Mouse (Mus musculus) kidney, postnatal 10 days (tissue): Measurements from ENCODE around the gene Gm28043.
"Not testable (repeated sequence)": the region's sequence is repeated elsewhere in the genome, so short reads cannot be mapped to it uniquely, and the experiment has no call there.

Source experiments
- DNase-seq: peaks from one replicate; pipeline ENCODE4 v3.0.0; 2021; ENCODE audit warnings: mixed read lengths

Gene Gm28043

DNA sequence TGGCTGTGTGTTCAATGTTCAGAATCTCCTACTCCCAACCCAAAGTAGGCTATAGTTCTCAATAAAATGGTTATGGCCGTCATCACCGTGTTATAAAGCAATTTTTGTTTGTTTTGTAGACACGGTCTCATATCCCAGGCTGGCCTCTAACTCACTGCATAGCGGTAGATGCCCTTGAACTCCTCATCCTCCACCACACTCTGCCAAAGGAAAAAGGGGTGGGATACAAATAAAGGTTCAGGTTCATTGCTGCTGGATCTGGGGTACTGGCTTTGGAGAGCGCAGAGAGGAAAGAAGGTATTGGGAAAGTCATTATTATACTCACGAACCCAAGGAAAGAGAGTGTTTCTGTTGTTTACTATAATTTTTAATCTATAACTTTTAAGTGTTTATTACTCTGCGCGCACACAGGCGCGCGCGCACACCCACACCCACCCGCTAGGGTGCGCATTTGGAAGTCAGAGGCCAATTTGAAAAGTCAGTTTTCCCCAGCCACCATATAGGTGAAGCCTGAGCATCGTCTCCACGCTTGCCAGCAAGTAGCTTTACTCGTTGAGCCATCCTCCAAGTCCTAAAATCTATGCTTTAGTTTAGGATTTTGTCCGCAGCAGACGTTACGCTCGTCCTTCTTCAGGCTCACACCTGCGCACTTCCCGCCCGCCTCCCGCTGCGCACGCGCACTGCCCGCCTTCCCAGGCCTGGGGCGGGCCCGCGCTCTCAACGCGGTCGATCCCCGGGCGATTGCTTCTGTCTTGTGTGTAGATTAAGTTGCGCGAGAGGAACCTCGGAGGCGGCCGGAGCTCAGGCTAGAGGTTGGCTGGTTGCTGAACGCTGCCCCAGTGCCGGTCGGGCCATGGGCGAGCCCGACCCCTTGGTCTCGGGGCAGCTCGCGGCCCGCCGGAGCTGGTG, at the start of gene Gm28043, which contains the start of gene Rnf8:
TSS of gene Gm28043 (plus strand) at position 762 of the 909 bp plus-strand sequence.
TSS of gene Rnf8 (plus strand) at position 676 of the 909 bp plus-strand sequence.
- DNase-seq, result peak; percentile 96

DNA sequence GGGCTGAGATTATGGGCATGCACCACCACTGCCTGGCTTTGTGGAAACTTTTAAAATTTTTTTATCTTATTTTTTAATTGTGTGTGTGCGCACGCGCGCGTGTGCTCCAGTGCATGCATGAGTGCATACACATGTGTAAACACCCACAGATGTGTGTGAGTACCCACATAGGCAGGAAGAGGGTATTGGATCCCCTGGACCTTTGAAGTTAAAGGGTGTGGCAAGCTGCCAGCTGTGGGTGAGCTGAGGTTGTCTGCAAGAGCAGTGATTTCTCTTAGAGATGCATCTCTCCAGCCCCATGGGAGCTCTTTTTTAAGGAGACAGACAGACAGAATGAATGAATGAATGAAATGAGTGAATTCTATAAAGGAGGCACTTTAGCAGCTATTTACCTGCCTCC, 49.2 kb upstream of the Gm28043 start:
- no peak for DNase-seq

DNA sequence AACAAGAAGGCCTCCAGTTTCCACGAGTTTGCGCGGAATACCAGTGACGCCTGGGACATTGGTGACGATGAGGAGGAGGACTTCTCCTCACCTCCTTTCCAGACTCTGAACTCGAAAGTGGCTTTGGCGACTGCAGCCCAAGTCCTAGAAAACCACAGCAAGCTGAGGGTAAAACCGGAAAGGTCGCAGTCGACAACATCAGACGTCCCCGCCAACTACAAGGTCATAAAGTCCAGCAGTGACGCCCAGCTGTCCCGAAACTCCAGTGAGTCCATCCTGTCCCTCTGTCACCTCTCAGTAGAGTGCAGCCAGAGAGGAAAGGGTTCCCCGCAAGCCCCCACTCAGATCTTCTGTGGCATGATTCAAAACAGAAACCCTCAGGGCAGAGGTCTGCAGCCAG, 46.2 kb upstream of the Gm28043 start:
- DNase-seq, result no peak

DNA sequence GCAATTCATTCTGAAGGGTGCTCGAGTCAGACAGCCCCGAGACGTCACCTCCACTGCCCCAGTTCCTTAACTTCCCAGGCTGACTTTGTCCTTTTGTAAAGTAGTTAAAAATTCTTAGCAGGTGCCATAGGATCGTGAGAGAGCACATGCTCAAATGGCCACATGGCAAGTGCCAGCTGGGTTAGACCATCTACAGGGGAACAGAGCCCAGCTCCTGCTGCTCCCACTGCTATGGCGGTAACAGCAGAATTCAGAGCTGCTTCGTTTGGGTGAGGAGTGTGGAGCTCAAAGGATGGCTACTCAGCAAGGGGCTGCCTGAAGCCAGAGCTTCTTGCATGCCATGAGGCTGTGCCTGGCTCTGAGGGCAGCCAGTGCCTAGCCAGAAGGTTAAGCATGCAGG, 44.8 kb upstream of the Gm28043 start:
- DNase-seq, result no peak

DNA sequence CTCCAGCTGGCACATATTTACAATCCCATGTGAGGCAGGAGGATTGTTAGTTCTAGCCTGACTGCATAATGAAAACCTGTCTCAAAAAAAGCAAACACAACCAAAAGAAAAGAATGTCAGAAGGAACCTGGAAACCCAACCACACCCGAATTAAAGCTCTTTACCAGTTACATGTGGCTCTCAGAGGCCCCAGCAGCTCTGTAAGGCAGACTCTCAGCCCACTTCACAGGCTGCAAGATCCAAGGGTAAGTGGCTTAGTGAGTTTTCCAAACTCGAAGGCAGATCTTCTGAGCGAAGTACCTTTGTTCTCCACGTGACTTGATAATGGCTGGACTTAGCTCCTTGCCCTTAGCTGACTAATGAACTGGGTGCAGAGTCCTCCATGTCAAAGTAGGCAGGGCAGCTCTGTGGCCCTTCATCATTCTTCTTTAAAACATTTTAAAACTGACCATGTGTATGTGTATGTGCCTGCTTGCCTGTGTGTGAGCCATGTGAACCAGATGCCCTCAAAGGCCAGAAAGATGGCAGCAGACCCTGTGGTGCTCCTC, 35.0 kb upstream of the Gm28043 start:
- no peak for DNase-seq

DNA sequence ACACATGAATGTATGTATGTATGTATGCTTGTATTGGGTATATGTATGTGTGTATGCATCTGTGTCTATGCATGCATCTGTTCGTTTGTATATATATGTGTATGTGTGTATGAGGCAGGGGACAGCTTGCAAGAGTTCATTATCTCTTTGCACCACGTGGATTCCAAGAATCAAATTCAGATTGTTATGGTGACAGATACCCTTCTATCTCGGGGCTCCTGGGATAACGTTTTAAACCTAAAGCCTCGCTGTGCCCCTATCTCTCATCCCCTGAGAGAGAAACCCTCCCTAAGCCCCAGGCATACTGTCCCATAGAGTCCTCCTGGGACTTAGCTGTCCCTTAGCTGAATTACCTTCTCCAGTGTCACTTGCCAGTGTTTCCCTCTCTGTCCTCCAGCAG, 31.1 kb upstream of the Gm28043 start:
- no peak for DNase-seq

DNA sequence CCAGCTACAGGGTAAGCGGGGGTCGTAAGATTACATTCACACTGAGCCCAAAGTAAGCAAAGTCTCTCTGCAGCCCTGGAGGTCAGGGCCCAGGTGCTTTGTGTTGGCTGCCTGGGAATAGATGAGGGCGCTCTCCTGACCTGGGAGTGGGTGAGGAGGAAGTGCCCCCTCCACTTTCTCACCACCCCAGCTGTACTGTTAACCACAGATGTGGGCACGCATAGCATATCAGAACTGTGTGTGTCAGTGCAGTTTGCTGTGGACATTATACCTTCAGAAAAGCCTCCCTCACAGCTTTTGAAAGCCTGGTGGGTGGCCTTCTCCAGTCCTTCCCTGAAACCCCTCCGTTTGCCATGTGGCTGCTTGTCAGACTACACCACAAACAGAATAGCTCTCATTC, 30.4 kb upstream of the Gm28043 start:
- no peak for DNase-seq

DNA sequence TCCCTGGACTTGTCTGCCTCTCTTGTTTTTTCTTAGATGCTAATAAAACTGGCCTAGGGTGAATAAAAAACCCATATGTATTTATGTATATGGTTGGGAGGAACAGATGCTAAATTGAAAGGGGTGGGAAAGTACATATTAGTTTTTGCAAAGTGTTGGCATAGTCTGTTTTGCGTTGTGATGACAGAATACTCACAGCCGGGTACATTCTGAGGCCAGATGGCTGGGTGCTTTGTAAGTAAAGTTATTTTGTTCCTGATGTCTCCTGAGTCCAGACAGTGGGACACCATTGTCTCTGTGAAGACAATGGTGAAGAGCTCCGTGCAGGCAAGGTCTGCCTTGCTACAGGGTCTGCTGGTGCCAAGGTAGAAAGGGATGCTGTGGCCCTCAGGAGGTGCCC, 29.9 kb upstream of the Gm28043 start:
- no peak for DNase-seq

DNA sequence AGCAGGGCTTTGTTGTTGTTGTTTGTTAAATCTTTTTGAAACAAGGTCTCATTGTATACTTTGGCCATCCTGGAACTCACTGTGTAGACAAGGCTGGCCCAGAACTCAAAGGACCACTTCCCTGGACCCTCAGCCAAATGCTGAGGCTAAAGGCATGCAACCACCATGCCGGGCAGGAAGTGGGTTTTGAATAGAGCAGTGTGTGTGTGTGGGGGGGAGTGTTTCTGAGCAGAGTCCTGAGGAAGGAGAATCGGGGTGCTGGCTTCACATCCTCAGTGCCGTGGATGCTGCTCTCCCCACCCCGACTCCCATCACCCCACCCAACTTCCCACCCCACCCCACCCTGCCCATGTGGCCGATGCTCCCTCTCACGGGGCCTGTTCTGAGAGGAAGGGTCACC, 29.2 kb upstream of the Gm28043 start:
- DNase-seq, result no peak

DNA sequence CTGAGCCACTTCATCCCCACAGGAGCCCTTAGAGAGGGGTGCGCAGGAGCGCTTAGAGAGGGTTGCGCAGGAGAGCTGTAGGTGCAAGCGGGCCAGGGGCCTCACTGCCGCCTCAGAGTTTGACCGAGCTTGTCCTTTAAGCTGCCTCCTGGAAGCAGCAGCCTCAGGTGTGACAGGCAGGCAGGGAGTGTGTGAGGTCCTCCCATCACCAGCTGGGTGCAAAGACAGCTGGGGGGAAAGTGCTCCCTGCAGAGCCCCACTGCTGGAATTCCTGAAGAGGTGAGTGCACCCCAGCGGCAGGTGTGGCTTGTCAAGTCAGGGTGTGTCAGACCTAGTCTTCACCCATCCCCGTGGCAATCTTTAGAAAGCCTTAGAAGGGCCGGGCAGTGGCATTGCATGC, 27.8 kb upstream of the Gm28043 start:
- no peak for DNase-seq

DNA sequence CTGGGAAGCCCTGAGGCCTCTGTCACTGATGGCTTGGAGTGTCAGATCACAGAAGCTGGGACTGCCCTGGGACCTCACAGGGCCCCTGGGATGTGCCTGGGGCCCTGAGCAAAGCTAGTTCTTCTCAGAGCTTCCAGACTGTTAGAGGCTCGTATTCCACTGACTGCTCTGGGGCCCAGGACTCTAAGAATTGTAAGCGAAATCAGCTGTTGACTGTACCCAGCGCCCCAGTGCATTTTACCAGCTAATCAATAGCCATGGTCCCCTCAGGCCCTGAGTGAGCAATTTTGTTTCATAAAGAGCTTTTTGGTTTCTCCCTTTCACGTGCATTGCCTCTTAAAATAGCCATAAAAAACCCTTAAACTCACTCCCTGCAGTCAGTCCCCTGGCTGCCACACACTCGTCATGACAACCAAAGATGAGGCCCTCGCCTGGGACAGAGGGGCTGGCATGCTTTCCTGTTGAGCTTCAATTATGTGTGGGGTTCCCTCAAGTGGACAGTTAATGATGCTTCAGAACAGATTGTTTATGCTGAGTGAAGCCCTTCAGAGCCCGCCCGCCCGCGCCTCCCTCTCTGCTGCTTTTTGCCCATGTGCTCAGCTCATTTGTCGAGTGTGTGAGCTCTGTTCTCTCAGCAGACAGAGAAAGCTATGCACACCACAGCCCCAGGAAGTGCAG, 25.3 kb upstream of the Gm28043 start:
- DNase-seq, result no peak

DNA sequence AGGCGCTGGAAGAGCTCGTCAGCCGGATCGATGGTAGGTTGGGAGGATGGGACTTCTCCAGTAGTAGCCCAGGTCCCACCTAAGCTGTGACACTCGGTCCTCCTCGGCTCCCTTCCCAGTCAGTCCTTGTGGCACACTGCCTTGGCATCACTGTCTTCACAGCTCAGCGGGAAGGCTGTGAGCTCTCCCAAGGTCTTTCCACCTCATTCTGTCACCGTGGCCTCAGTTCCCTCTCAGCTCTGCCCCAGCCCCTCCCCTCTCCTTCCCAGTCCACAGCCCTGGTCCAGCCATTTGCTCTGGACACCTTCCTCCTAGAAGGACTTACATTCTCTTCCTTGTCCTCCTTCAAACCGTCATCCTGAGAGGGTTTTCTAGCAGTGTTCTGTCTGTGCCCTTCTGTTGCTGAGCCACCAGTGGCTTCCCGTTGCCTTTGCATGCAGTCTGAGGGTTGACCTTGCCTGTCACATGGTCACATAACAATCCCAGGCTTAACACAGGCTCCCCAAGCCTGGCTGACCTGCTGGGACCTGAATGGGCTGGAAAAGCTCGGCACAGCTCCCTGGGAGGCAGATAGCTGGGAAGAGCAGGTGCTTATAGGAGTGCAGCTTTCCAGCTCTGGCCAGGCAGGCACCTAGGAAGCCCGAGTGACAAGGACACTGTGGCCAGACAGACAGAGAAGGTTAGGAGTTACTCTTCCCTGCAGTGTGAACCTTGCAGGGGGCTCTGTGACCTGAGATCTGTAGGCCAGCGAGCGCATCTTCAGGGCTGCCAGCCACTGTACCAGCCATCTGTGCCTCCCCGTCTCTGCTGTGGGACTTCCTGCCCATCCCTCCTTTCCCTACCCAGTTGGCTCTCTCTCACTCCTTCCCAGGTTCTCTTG, 18.5 kb upstream of the Gm28043 start:
- peak; percentile 25 for DNase-seq

DNA sequence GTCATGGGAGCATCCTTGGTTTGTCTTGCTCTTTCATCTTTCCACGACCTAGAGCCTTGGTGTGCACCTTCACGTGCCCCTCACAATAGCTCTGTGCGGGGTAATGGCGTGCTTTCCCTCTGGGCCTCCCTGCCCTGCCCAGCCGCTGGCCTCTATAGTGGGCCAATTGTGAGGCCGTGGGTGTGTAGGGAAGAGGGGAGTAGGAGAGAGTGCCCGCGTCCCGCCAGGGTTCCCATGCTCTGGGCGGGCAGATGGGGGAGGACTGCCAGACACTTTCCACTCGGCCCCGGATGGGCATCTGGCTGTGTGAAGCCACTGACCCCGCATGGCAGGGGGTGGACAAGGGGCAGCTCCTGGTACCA, 17.9 kb upstream of the Gm28043 start:
- no peak for DNase-seq

DNA sequence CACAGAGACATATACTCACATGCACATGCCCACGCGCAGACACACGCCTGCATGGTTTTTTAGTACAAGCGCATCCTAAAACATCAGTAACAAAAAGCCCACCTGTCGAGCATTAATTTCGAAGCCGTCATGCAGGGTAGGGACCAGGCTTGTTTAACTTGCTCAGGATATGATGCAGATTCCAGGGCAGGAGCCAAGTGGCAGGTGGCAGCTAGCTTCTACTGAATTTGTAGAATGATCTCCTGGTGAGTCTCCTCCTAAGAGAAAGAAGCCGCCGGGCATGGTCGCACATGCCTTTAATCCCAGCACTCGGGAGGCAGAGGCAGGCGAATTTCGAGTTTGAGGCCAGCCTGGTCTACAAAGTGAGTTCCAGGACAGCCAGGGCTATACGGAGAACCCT, 15.6 kb upstream of the Gm28043 start:
- DNase-seq, result no peak

DNA sequence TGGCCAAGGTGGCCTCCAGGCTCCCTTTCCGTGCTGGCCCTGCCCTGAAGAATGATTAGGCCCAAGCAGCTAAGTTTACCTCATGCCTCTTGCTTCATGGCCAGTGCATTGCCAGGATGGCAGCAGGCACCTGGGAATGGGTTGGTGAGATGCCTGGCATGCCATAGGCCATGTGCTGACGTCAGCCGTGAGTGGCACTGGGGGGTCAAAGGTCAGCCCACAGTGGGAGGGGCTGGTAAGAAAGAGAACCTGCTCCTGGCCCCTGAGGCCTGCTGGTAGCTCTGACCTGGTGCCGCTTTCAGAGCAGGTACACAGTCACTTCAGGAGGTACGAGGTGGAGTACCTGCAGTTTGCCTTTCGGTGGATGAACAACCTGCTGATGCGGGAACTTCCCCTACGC, 15.1 kb upstream of the Gm28043 start:
- peak; percentile 53 for DNase-seq

DNA sequence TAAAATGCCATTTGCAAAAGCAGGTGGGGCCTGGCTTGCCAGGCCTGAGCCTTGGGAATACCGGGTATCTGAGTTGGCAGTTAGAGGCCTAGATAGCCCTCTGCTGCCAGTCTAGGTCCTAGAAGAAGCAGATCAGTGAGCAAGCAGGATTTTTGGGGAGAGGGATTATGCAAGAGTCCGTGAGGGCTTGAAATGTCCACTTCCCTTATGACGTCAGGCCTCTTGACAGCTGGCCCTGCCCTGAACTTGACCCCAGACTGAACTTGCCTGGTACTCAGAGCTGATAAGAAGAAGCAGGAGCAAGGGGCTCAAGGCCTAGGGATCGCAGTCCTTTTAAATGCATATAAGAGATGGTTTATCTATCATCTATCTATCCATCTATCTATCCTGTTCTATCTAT, 13.3 kb upstream of the Gm28043 start:
- DNase-seq, result no peak

DNA sequence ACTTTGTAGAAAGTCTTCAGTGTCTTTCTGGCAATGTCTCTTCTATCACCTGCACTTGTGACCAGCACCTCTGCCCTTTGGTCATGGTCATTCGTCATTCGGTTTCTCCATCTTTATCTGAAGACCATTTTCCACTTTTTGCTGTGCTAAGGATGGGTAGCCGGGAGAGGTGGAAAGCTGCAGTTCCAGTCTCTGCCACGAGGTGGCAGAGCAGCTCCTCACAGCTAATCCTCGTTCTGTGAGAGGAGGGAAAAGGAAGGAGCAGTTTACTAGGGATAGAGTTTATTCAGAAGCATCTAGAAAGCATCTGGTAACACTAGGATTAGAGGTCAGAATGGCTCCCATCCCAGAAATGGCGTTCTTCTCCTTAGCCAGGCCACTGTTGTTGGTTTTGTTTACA, 11.4 kb upstream of the Gm28043 start:
- peak; percentile 91 for DNase-seq

DNA sequence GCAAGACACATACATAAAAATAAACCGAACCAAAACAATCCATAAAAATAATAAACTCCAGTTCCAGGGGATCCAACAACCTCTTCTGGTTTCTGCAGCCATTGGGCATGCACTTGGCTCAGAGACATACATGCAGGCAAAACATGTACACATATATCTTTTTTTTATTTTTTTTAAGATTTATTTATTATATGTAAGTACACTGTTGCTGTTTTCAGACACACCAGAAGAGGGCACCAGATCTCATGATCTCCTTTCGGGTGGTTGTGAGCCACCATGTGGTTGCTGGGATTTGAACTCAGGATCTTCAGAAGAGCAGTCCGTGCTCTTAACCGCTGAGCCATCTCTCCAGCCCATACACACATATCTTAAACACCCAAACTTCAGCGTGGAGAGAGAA, 1.2 kb upstream of the Gm28043 start:
- DNase-seq, result not testable (repeated sequence)

DNA sequence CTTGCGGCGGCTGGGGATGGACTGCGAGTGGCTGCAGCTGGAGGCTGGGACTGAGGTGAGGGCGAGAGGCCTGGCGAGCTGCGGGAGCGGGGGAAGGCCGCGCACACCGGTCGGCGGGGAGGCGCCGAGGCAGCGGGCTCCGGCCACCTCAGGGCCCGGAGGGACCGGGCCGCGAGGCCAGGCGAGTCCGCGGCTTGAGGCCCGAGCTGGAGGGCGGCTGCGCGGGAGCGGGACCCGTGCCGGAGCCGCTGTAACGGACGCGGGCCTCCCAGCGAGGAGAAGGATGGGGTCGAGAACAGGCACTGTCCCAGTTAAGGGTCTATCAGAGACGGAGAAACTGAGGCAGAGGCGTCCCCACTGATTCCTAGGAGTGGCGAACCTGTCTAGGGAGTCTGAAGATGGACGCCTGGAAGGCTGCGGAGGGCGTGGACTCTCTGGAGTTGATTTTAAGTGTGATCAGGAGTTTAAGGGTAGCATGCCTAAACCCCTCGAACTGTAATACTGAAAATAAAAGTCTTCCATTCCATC, 412 bp downstream of the Gm28043 start:
- no peak for DNase-seq

DNA sequence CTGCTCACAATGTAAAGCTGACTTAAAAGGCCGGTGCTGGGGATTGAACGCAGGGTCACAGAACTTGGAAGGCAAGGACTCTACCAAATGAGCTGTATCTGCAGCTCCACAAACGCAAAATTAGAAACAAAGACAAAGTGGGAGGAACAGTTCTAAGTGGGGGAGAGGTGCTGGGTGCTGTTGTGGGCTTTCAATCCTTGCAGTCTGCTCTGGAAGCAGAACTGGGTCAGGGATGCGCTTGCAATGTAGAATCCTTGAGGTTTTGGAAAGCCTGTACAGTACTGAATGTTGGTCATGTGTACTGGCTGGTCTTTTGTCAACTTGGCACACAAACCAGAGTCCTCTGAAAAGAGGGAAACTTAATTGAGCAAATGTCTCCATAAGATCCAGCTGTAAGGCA, 940 bp downstream of the Gm28043 start:
- DNase-seq, result no peak

DNA sequence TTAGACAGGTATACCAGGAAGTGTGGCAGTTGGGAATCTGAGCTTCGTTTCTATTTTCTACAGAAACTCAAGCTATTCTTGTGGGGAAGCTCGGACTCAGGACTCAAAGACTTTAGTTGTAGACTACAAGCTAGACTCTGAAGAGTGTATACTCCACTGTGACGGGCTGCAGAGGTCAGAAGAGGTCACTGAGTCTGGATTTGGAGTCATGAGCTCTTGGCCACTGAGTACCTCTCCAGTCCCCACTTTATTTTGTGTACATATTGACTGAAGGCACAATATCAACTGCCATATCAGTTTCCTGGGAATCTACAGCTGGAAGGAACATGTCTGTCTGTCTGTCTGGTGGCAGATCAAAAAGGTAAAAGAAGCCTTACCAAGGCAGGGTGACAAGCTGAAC, 4.6 kb downstream of the Gm28043 start:
- DNase-seq, result no peak

DNA sequence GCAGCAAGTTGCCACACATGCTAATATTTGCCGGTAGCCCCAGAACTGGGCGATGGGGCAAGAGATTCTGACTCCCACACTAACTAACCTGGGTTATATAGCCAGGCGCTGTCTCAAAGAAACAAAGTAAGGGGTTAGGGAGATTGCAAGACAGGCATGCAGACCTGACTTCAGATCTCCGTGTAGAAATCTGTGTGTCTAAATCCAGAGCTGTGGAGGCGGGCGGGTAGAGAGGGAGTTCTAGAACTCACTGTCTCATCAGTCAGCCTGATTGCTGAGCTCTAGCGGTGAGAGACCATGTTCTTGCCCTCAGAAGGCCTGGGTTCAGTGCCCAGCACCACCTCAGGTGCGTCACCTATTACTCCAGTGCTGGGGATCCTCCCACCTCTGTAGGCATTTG, 8.8 kb downstream of the Gm28043 start:
- no peak for DNase-seq

DNA sequence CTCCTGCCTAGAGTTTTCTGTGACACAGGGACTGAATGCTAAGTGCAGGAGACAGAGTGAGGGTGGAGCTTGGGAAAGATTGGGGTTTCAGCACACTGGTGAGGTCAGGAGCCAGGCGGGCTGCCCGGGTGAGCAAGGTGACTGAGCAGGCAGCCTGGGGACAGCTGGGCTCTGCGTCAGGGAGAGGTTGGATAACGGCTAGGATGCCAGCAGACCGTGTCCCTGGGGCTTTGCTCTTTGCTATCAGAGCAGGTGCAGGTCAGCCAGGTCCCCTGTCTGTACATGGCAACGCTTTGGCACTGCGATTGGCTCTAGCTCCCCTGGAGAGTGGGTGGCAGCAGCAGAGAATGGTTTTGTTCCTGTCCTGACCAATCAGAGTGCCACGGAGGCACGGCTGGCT, 12.6 kb downstream of the Gm28043 start:
- DNase-seq, result no peak
